Mouse (Mus musculus) heart, postnatal 0 days (tissue): Measurements from ENCODE around the gene Alcam.

Experiments used
- CTCF ChIP-seq: IDR thresholded peaks from 2 replicates; pipeline ENCODE4 v1.5.1; 2016; ENCODE audit warnings: antibody characterized with exemption, control low read depth, low read depth
- EP300 ChIP-seq: IDR thresholded peaks from 2 replicates; pipeline ENCODE4 v1.6.1; 2016; ENCODE audit warnings: antibody characterized with exemption, low read depth

DNA sequence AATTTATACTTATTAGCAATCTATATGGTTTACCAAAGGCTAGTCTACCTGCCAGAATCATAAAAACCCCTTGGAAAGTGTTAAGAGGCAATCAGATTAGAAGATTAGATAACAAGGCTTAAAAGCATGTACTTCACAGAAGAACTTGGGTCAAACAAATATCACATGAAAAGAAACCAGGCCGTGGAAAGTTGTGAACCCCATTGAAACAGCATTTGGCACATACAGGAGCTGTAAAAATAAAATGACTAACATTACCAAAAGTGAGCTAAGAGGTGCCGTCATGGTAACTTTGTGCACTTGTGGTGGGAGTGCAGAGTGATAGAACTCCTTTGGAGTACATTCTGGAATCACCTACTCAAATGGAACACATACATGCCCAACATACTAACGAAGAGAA lies 18.8 kb upstream of the Alcam start:
- TF ChIP-seq CTCF (no peak), EP300 (no peak)
